Mouse (Mus musculus) urinary bladder, postnatal 36 days (tissue): ENCODE measurements around the gene Boll.
"Not testable (repeated sequence)": the region's sequence is repeated elsewhere in the genome, so short reads cannot be mapped to it uniquely, and the experiment has no call there.

ENCODE experiments used
- DNase-seq, 2 experiments: peaks; one replicate each; pipeline ENCODE4 v3.0.0; 2022; ENCODE audit warnings: low spot score in 2 of 2, mixed read lengths in 1 of 2

Gene Boll

GRCm38 (mm10) chr1:55363044-55363565, at the start of gene Boll:
Boll (minus strand) TSS chr1:55363469.
- peak; percentile 59 to 64 for DNase-seq

- DNase-seq: no peak
These were observed 49.3 kb upstream of the Boll start for GRCm38 (mm10) chr1:55412569-55412968.

GRCm38 (mm10) chr1:55411079-55411478, 47.8 kb upstream of the Boll start:
- DNase-seq: no peak

GRCm38 (mm10) chr1:55410670-55411069, 47.4 kb upstream of the Boll start:
- DNase-seq: no peak

- no peak for DNase-seq
These were observed 43.5 kb upstream of the Boll start for GRCm38 (mm10) chr1:55406531-55407375.

GRCm38 (mm10) chr1:55406023-55406413, 42.7 kb upstream of the Boll start:
- peak; percentile 64 to 77 for DNase-seq

GRCm38 (mm10) chr1:55405272-55406022, 42.2 kb upstream of the Boll start, which contains the start of gene Plcl1:
Plcl1 (plus strand) TSS chr1:55405921.
- DNase-seq: peak; percentile 86 to 92

- DNase-seq: peak; percentile 26 to 44
These were observed 41.2 kb upstream of the Boll start for GRCm38 (mm10) chr1:55404439-55404838.

- no peak for DNase-seq
These were observed 36.6 kb upstream of the Boll start for GRCm38 (mm10) chr1:55399891-55400290.

GRCm38 (mm10) chr1:55383114-55383773, 20.0 kb upstream of the Boll start:
- DNase-seq: peak; percentile 67 to 77

GRCm38 (mm10) chr1:55380527-55380926, 17.3 kb upstream of the Boll start:
- no peak for DNase-seq

- DNase-seq: no peak
These were observed 9.4 kb upstream of the Boll start for GRCm38 (mm10) chr1:55372626-55373025.

GRCm38 (mm10) chr1:55363586-55363985, 317 bp upstream of the Boll start:
- peak in 1 of 2 experiments; percentile 29 for DNase-seq

- no peak for DNase-seq
These were observed 635 bp downstream of the Boll start for GRCm38 (mm10) chr1:55362634-55363033.

GRCm38 (mm10) chr1:55351914-55352313, 11.4 kb downstream of the Boll start:
- DNase-seq: not testable (repeated sequence)

- DNase-seq: not testable (repeated sequence)
These were observed 37.8 kb downstream of the Boll start for GRCm38 (mm10) chr1:55325496-55325895.

- no peak for DNase-seq
These were observed 62.2 kb downstream of the Boll start for GRCm38 (mm10) chr1:55301077-55301476.

GRCm38 (mm10) chr1:55279081-55279480, 84.2 kb downstream of the Boll start:
- DNase-seq: no peak

- no peak for DNase-seq
These were observed 97.8 kb downstream of the Boll start for GRCm38 (mm10) chr1:55265447-55265846.

GRCm38 (mm10) chr1:55264385-55264784, 98.9 kb downstream of the Boll start:
- no peak for DNase-seq

GRCm38 (mm10) chr1:55246374-55246773, 116.9 kb downstream of the Boll start:
- DNase-seq: no peak

- no peak for DNase-seq
These were observed 124.0 kb downstream of the Boll start for GRCm38 (mm10) chr1:55239237-55239636.
